Mouse (Mus musculus): ENCODE data around the gene Nf2.

DNA sequence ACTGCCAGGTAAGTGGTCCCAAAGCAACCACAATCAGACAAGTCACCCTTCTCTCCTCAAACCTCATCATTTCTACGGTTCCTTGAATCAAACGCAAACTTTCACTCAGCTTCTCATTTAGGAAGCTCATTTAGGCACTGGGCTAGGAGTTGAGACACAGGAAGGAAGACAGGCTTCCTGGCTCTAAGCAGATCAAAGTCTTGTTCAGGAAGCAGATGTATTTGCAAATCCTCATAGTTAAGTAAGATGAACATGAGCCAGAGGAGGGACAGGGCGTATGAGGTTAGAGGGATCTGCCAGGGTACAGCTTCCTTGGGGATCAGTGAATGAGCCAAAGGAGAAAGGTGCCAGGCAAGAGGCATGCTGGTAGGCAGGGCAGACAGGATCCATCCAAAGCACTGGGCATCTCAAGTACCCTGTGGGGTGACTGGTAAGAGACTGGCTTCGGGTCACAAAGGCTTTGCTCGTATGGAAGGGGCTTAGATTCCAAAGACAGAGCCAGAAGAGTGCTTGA, 64.7 kb downstream of the Nf2 start:
- no peak for TF ChIP-seq CTCF (IDR thresholded peaks at IDR 0.05; ENCODE audit: low read depth)
- no peak for TF ChIP-seq EP300 (IDR thresholded peaks at IDR 0.05; ENCODE audit: low read depth)
